In genomic region chr2:26139034-26139544, GRCm38 (mm10) we compare ENCODE assay signal across 8 mouse cellular contexts. TPM values are rescaled to one million over a fixed set of nuclear protein-coding genes. Genes with fewer than 3 reads are reported as not detected.
DNase-seq lines count a peak whose midpoint lies in the region; ATAC-seq and TF ChIP-seq lines count a peak whose summit lies in the region.

No protein-coding gene starts in this region.

- DNase-seq in heart, postnatal 4 days = no peak
- no peak for DNase-seq in G1E (ENCODE audit: low spot score)
- no peak for DNase-seq in midbrain, embryonic 10.5 days (ENCODE audit: low spot score)
- DNase-seq in yolk sac, embryonic 10.5 days (ENCODE audit: low spot score) = no peak
- no peak for DNase-seq in adrenal gland, postnatal 4 days (ENCODE audit: low spot score in 2 of 2)
- DNase-seq in embryo, embryonic 10.5 days (ENCODE audit: low spot score) = no peak

- peak overlapping the region; percentile 82 to 94; a peak in 3 of 4 replicates for H3K27ac ChIP-seq in heart, embryonic 14.5 days (replicated peaks in 1 of 2; ENCODE audit: control insufficient read depth in 1 of 2, insufficient read depth in 1 of 2, low read depth in 2 of 2, low read length in 2 of 2)
- peak overlapping the region; percentile 94 for H3K27ac ChIP-seq in heart, embryonic 16.5 days (ENCODE audit: low read length)
- peak overlapping the region; percentile 99 for H3K27ac ChIP-seq in midbrain, embryonic 10.5 days (replicated peaks)

- H3K9me3 ChIP-seq in heart, embryonic 14.5 days (ENCODE audit: control insufficient read depth, low read length) = no peaks in the 10 kb centered on the region
- no peaks in the 10 kb centered on the region for H3K9me3 ChIP-seq in G1E (replicated peaks)
- no peaks in the 10 kb centered on the region for H3K9me3 ChIP-seq in heart, embryonic 16.5 days (replicated peaks; ENCODE audit: control insufficient read depth, low read length)
- H3K9me3 ChIP-seq in midbrain, embryonic 10.5 days (replicated peaks) = no peaks in the 10 kb centered on the region

- H3K4me2 ChIP-seq in heart, embryonic 14.5 days (ENCODE audit: low read length) = peak overlapping the region; percentile 86
- H3K4me2 ChIP-seq in heart, embryonic 16.5 days (ENCODE audit: low read depth, low read length) = peak overlapping the region; percentile 89

- H3K27me3 ChIP-seq in heart, embryonic 14.5 days (ENCODE audit: control insufficient read depth, insufficient read depth, low read length) = no peaks in the 10 kb centered on the region
- H3K27me3 ChIP-seq in G1E (ENCODE audit: insufficient read depth, low read length) = no peaks in the 10 kb centered on the region
- no peaks in the 10 kb centered on the region for H3K27me3 ChIP-seq in heart, embryonic 16.5 days (ENCODE audit: control insufficient read depth, insufficient read depth, low read length)
- no peaks in the 10 kb centered on the region for H3K27me3 ChIP-seq in midbrain, embryonic 10.5 days (ENCODE audit: low read depth, poor library complexity, severe bottlenecking)

- 55% methylated on average over 7 of the region's 7 CpGs for WGBS in heart, embryonic 14.5 days
- WGBS in heart, embryonic 16.5 days = 57% methylated on average over 7 of the region's 7 CpGs
- WGBS in midbrain, embryonic 10.5 days = 64% methylated on average over 7 of the region's 7 CpGs

- no peak for TF ChIP-seq CTCF in G1E (IDR thresholded peaks at IDR 0.05; ENCODE audit: low read depth, low read length)

- H3K4me1 ChIP-seq in heart, embryonic 14.5 days (ENCODE audit: control insufficient read depth in 2 of 2, insufficient read depth in 2 of 2, low read length in 2 of 2) = peaks cover 11 to 23% of the 10 kb centered on the region in 2 experiments
- peaks cover 71% of the 10 kb centered on the region for H3K4me1 ChIP-seq in G1E (ENCODE audit: insufficient read depth, low read depth, low read length)
- H3K4me1 ChIP-seq in heart, embryonic 16.5 days (ENCODE audit: control insufficient read depth, insufficient read depth, low read length) = peaks cover 18% of the 10 kb centered on the region
- peaks cover 37% of the 10 kb centered on the region for H3K4me1 ChIP-seq in midbrain, embryonic 10.5 days

- H3K9ac ChIP-seq in heart, embryonic 14.5 days (ENCODE audit: low read length) = peak overlapping the region; percentile 94
- H3K9ac ChIP-seq in heart, embryonic 16.5 days (ENCODE audit: low read length) = peak overlapping the region; percentile 94

- H3K36me3 ChIP-seq in heart, embryonic 14.5 days (ENCODE audit: control insufficient read depth, insufficient read depth, low read length) = peaks cover 28% of the 10 kb centered on the region
- H3K36me3 ChIP-seq in G1E (replicated peaks) = peaks cover 80% of the 10 kb centered on the region
- peaks cover 3% of the 10 kb centered on the region for H3K36me3 ChIP-seq in heart, embryonic 16.5 days (ENCODE audit: control insufficient read depth, insufficient read depth)
- peaks cover 23% of the 10 kb centered on the region for H3K36me3 ChIP-seq in midbrain, embryonic 10.5 days

- H3K4me3 ChIP-seq in heart, embryonic 14.5 days (ENCODE audit: control insufficient read depth in 1 of 2, insufficient read depth in 1 of 2, low read depth in 1 of 2, low read length in 2 of 2) = peak overlapping the region; percentile 80 to 85
- peak overlapping the region; percentile 98 for H3K4me3 ChIP-seq in G1E (ENCODE audit: low read depth, low read length)
- peak overlapping the region; percentile 88 for H3K4me3 ChIP-seq in heart, embryonic 16.5 days (ENCODE audit: low read length)
- peak overlapping the region; percentile 83 for H3K4me3 ChIP-seq in midbrain, embryonic 10.5 days

- no peak for ATAC-seq in heart, embryonic 14.5 days (ENCODE audit: insufficient number of reproducible peaks, insufficient read depth, low FRiP score, low read depth)
- ATAC-seq in G1E (ENCODE audit: extremely low read depth, insufficient number of reproducible peaks, low FRiP score, poor library complexity, severe bottlenecking) = no peak
- no peak for ATAC-seq in heart, embryonic 16.5 days (replicated peaks; ENCODE audit: extremely low read depth, insufficient read depth, low FRiP score)

RNA-seq across cellular contexts. Expression of gene Nacc2, which starts 16.1 kb away (rescaled TPM):
- polyA plus RNA-seq in heart, embryonic 14.5 days (2014; fragmentation: Nextera tagmentation; extraction: Ambion mirVana) = 6.2 and 6.9 TPM in 2 replicates
- 10 to 100 TPM; 11.1 to 11.4 TPM for total RNA-seq in heart, postnatal 4 days (2021)
- total RNA-seq in G1E (2014; fragmentation: Nextera tagmentation) = 2.0 and 5.1 TPM in 2 replicates
- 2.4 and 2.6 TPM in 2 replicates for total RNA-seq in G1E (2017)
- polyA plus RNA-seq in G1E (2012) = 4.3 and 7.4 TPM in 2 replicates
- polyA plus RNA-seq in heart, embryonic 16.5 days (2015; fragmentation: Nextera tagmentation; extraction: Ambion mirVana) = 6.9 and 8.0 TPM in 2 replicates
- polyA plus RNA-seq in midbrain, embryonic 10.5 days (2016; fragmentation: Nextera tagmentation; extraction: Ambion mirVana) = 4.3 and 5.6 TPM in 2 replicates
- 10 to 100 TPM; 24.8 to 27.0 TPM for total RNA-seq in adrenal gland, postnatal 4 days (2021)
